Mouse (Mus musculus) neural tube, postnatal 0 days (tissue): ENCODE measurements around the gene Cyp2j7. TPM values are rescaled to one million over a fixed set of nuclear protein-coding genes. Genes with fewer than 3 reads are reported as not detected.

Source experiments
- polyA plus RNA-seq: library from polyadenylated mRNA; unstranded; fragments of >200 nt; fragmentation: Nextera tagmentation; extraction: Ambion mirVana; gene quantifications from 2 replicates; pipeline ENCODE4 v1.2.1, GENCODE M21; 2015

Gene Cyp2j7
- not detected in 2 replicates for polyA plus RNA-seq

GRCm38 (mm10) chr4:96236559-96236958 lies at the start of gene Cyp2j7:
Cyp2j7 (minus strand) TSS chr4:96236659.

Other genes with a start within 250 kb of the Cyp2j7 start
- 0.15 and 0.17 TPM in 2 replicates for gene Cyp2j13, start 159.1 kb downstream of the Cyp2j7 start, polyA plus RNA-seq
- gene Cyp2j12, start 95.5 kb downstream of the Cyp2j7 start, polyA plus RNA-seq: not detected in 2 replicates
- gene Cyp2j11, start 112.0 kb upstream of the Cyp2j7 start, polyA plus RNA-seq: not detected in 2 replicates